In genomic region chr17:25809606-25810340, GRCm38 (mm10) we compare ENCODE assay signal across 8 mouse cellular contexts. TPM values are rescaled to one million over a fixed set of nuclear protein-coding genes. Genes with fewer than 3 reads are reported as not detected.
DNase-seq lines count a peak whose midpoint lies in the region; ATAC-seq and TF ChIP-seq lines count a peak whose summit lies in the region.

No protein-coding gene starts in this region.

- ATAC-seq in heart, embryonic 15.5 days (replicated peaks; ENCODE audit: insufficient number of reproducible peaks, insufficient read depth, low FRiP score, low read depth) = no peak
- ATAC-seq in intestine, embryonic 14.5 days (replicated peaks; ENCODE audit: low FRiP score, low TSS enrichment, low read depth) = no peak
- ATAC-seq in neural tube, embryonic 13.5 days (ENCODE audit: low read depth) = peak; percentile 66

- TF ChIP-seq CTCF in ES-Bruce4 (IDR thresholded peaks at IDR 0.05; ENCODE audit: low read depth, low read length) = no peak

- TF ChIP-seq EP300 in ES-Bruce4 (IDR thresholded peaks at IDR 0.05; ENCODE audit: insufficient read depth, low read depth, low read length) = no peak

- 9% methylated on average over 24 of the region's 25 CpGs for WGBS in heart, embryonic 15.5 days
- WGBS in intestine, embryonic 14.5 days = 4% methylated on average over 21 of the region's 25 CpGs
- WGBS in neural tube, embryonic 13.5 days = 4% methylated on average over 25 of the region's 25 CpGs

- H3K4me2 ChIP-seq in heart, embryonic 15.5 days = peak overlapping the region; percentile 96
- peak overlapping the region; percentile 96 for H3K4me2 ChIP-seq in intestine, embryonic 14.5 days (ENCODE audit: low read length)
- peak overlapping the region; percentile 97 for H3K4me2 ChIP-seq in neural tube, embryonic 13.5 days

- H3K36me3 ChIP-seq in heart, embryonic 15.5 days = no peaks in the 10 kb centered on the region
- H3K36me3 ChIP-seq in ES-Bruce4 (ENCODE audit: control insufficient read depth, insufficient read depth, low read length, poor library complexity, severe bottlenecking) = no peaks in the 10 kb centered on the region
- H3K36me3 ChIP-seq in intestine, embryonic 14.5 days (ENCODE audit: control insufficient read depth, insufficient read depth, low read length) = no peaks in the 10 kb centered on the region
- H3K36me3 ChIP-seq in neural tube, embryonic 13.5 days = 0 out of 2 replicates have a peak, but pooled peaks cover 3% of the 10 kb centered on the region

- intact Hi-C loops in heart, postnatal 14 days (cut with DNase I) = no loop called here

- H3K9me3 ChIP-seq in heart, embryonic 15.5 days (replicated peaks) = no peaks in the 10 kb centered on the region
- no peaks in the 10 kb centered on the region for H3K9me3 ChIP-seq in ES-Bruce4 (replicated peaks; ENCODE audit: control insufficient read depth, insufficient read depth, low read length, poor library complexity, severe bottlenecking)
- no peaks in the 10 kb centered on the region for H3K9me3 ChIP-seq in intestine, embryonic 14.5 days (ENCODE audit: control insufficient read depth, low read length)
- H3K9me3 ChIP-seq in neural tube, embryonic 13.5 days = no peaks in the 10 kb centered on the region

- H3K27ac ChIP-seq in heart, embryonic 15.5 days = no peak overlapping the region
- H3K27ac ChIP-seq in ES-Bruce4 (ENCODE audit: insufficient read depth, low read length) = no peak overlapping the region
- no peak overlapping the region for H3K27ac ChIP-seq in intestine, embryonic 14.5 days (ENCODE audit: low read depth)
- H3K27ac ChIP-seq in neural tube, embryonic 13.5 days (replicated peaks) = peak overlapping the region; percentile 98

- H3K4me3 ChIP-seq in heart, embryonic 15.5 days = peak overlapping the region; percentile 62
- peak overlapping the region; percentile 84 for H3K4me3 ChIP-seq in ES-Bruce4 (ENCODE audit: low read depth, low read length)
- peak overlapping the region; percentile 60 for H3K4me3 ChIP-seq in intestine, embryonic 14.5 days (ENCODE audit: low read depth, low read length)
- H3K4me3 ChIP-seq in neural tube, embryonic 13.5 days = peak overlapping the region; percentile 91

- peaks cover 67% of the 10 kb centered on the region for H3K27me3 ChIP-seq in heart, embryonic 15.5 days
- no peaks in the 10 kb centered on the region for H3K27me3 ChIP-seq in ES-Bruce4 (ENCODE audit: control insufficient read depth, insufficient read depth, low read length, poor library complexity, severe bottlenecking)
- peaks cover 34% of the 10 kb centered on the region for H3K27me3 ChIP-seq in intestine, embryonic 14.5 days (replicated peaks; ENCODE audit: control insufficient read depth, insufficient read depth, low read length)
- peaks cover 5% of the 10 kb centered on the region; the same call in 1 of the 2 replicates for H3K27me3 ChIP-seq in neural tube, embryonic 13.5 days

- H3K9ac ChIP-seq in heart, embryonic 15.5 days = peak overlapping the region; percentile 40
- H3K9ac ChIP-seq in ES-Bruce4 (ENCODE audit: low read depth, poor library complexity, severe bottlenecking) = peak overlapping the region; percentile 73
- peak overlapping the region; percentile 53 for H3K9ac ChIP-seq in intestine, embryonic 14.5 days (ENCODE audit: low read length)
- H3K9ac ChIP-seq in neural tube, embryonic 13.5 days = peak overlapping the region; percentile 99

- H3K4me1 ChIP-seq in heart, embryonic 15.5 days (replicated peaks) = peaks cover 22% of the 10 kb centered on the region
- no peaks in the 10 kb centered on the region for H3K4me1 ChIP-seq in ES-Bruce4 (ENCODE audit: control insufficient read depth, insufficient read depth, low read length)
- H3K4me1 ChIP-seq in intestine, embryonic 14.5 days (replicated peaks; ENCODE audit: control insufficient read depth, insufficient read depth, low read length) = peaks cover 12% of the 10 kb centered on the region
- peaks cover 53% of the 10 kb centered on the region for H3K4me1 ChIP-seq in neural tube, embryonic 13.5 days (replicated peaks)

- DNase-seq in heart, postnatal 14 days = no peak
- peak; percentile 81 to 84 for DNase-seq in cerebellum, postnatal 25 days
- DNase-seq in intestine, embryonic 14.5 days (ENCODE audit: low spot score) = no peak
- no peak for DNase-seq in urinary bladder, postnatal 14 days (ENCODE audit: low spot score)
- no peak for DNase-seq in adrenal gland, postnatal 36 days

- TF ChIP-seq POLR2A in ES-Bruce4 (IDR thresholded peaks at IDR 0.05; ENCODE audit: insufficient read depth, low read length) = no peak

RNA-seq across cellular contexts. Expression of gene Fbxl16, which starts 0.9 kb away (rescaled TPM):
- 0.78 and 1.2 TPM in 2 replicates for polyA plus RNA-seq in heart, embryonic 15.5 days (2015; fragmentation: Nextera tagmentation; extraction: Ambion mirVana)
- 1 to 10 TPM in 1 of 2 experiments, under 1 TPM in 1; 1.00 to 1.2 TPM for total RNA-seq in heart, postnatal 14 days (2021)
- 4.7 and 7.0 TPM in 2 replicates for polyA plus RNA-seq in ES-Bruce4 (2011; ENCODE audit: insufficient read depth, insufficient read length, low read depth, missing spikeins)
- 3.9 and 4.7 TPM in 2 replicates for polyA plus RNA-seq in intestine, embryonic 14.5 days (2014; fragmentation: Nextera tagmentation; extraction: Ambion mirVana)
- 27.7 and 31.8 TPM in 2 replicates for polyA plus RNA-seq in neural tube, embryonic 13.5 days (2015; fragmentation: Nextera tagmentation; extraction: Ambion mirVana)
- 10 to 100 TPM; 19.4 to 34.2 TPM for total RNA-seq in adrenal gland, postnatal 36 days (2021)

RNA-seq across cellular contexts. Expression of gene Metrn, which starts 12.8 kb away (rescaled TPM):
- polyA plus RNA-seq in heart, embryonic 15.5 days (2015; fragmentation: Nextera tagmentation; extraction: Ambion mirVana) = 21.2 and 29.2 TPM in 2 replicates
- 10 to 100 TPM; 67.1 to 74.7 TPM for total RNA-seq in heart, postnatal 14 days (2021)
- polyA plus RNA-seq in ES-Bruce4 (2011; ENCODE audit: insufficient read depth, insufficient read length, low read depth, missing spikeins) = 29.6 and 35.1 TPM in 2 replicates
- 8.6 and 9.2 TPM in 2 replicates for polyA plus RNA-seq in intestine, embryonic 14.5 days (2014; fragmentation: Nextera tagmentation; extraction: Ambion mirVana)
- 46.7 and 58.7 TPM in 2 replicates for polyA plus RNA-seq in neural tube, embryonic 13.5 days (2015; fragmentation: Nextera tagmentation; extraction: Ambion mirVana)
- 10 to 100 TPM; 24.5 to 27.7 TPM for total RNA-seq in adrenal gland, postnatal 36 days (2021)

RNA-seq across cellular contexts. Expression of gene Wdr24, which starts 13.7 kb away (rescaled TPM):
- 12.7 and 19.8 TPM in 2 replicates for polyA plus RNA-seq in heart, embryonic 15.5 days (2015; fragmentation: Nextera tagmentation; extraction: Ambion mirVana)
- total RNA-seq in heart, postnatal 14 days (2021) = 10 to 100 TPM; 10.5 to 11.0 TPM
- 19.8 and 20.7 TPM in 2 replicates for polyA plus RNA-seq in ES-Bruce4 (2011; ENCODE audit: insufficient read depth, insufficient read length, low read depth, missing spikeins)
- 29.4 and 30.8 TPM in 2 replicates for polyA plus RNA-seq in intestine, embryonic 14.5 days (2014; fragmentation: Nextera tagmentation; extraction: Ambion mirVana)
- 27.0 and 28.3 TPM in 2 replicates for polyA plus RNA-seq in neural tube, embryonic 13.5 days (2015; fragmentation: Nextera tagmentation; extraction: Ambion mirVana)
- 10 to 100 TPM; 16.6 to 20.8 TPM for total RNA-seq in adrenal gland, postnatal 36 days (2021)

RNA-seq across cellular contexts. Expression of gene AC134908.4, which starts 14.3 kb away (rescaled TPM):
- polyA plus RNA-seq in heart, embryonic 15.5 days (2015; fragmentation: Nextera tagmentation; extraction: Ambion mirVana) = 0.50 TPM in 1 of 2 replicates, not detected in the other
- total RNA-seq in heart, postnatal 14 days (2021) = not detected
- 1.6 and 2.6 TPM in 2 replicates for polyA plus RNA-seq in ES-Bruce4 (2011; ENCODE audit: insufficient read depth, insufficient read length, low read depth, missing spikeins)
- polyA plus RNA-seq in intestine, embryonic 14.5 days (2014; fragmentation: Nextera tagmentation; extraction: Ambion mirVana) = 0.34 TPM in 1 of 2 replicates, not detected in the other
- polyA plus RNA-seq in neural tube, embryonic 13.5 days (2015; fragmentation: Nextera tagmentation; extraction: Ambion mirVana) = 0.66 and 1.9 TPM in 2 replicates
- not detected for total RNA-seq in adrenal gland, postnatal 36 days (2021)

RNA-seq across cellular contexts. Expression of gene Fam173a, which starts 17.1 kb away (rescaled TPM):
- 56.8 and 70.2 TPM in 2 replicates for polyA plus RNA-seq in heart, embryonic 15.5 days (2015; fragmentation: Nextera tagmentation; extraction: Ambion mirVana)
- total RNA-seq in heart, postnatal 14 days (2021) = 10 to 100 TPM; 36.4 to 37.4 TPM
- 26.0 and 30.6 TPM in 2 replicates for polyA plus RNA-seq in ES-Bruce4 (2011; ENCODE audit: insufficient read depth, insufficient read length, low read depth, missing spikeins)
- 93.5 and 93.8 TPM in 2 replicates for polyA plus RNA-seq in intestine, embryonic 14.5 days (2014; fragmentation: Nextera tagmentation; extraction: Ambion mirVana)
- polyA plus RNA-seq in neural tube, embryonic 13.5 days (2015; fragmentation: Nextera tagmentation; extraction: Ambion mirVana) = 70.5 and 73.6 TPM in 2 replicates
- 10 to 100 TPM; 76.7 to 85.4 TPM for total RNA-seq in adrenal gland, postnatal 36 days (2021)

Comparison
In these comparisons a context has a peak if more than half of its experiments do, and no peak if none do; other contexts are left out.
1. H3K9ac ChIP-seq: peak in every context shown above with its lines; median percentile 99 in neural tube, embryonic 13.5 days; 73 in ES-Bruce4; 53 in intestine, embryonic 14.5 days; 40 in heart, embryonic 15.5 days.
2. DNase-seq: peak in cerebellum, postnatal 25 days (2 of 2); none in heart, postnatal 14 days (0 of 2), intestine, embryonic 14.5 days (single experiment), urinary bladder, postnatal 14 days (single experiment) and adrenal gland, postnatal 36 days (0 of 2).
3. Peak in every context shown above with its lines, with median percentiles within 50 percentile points of each other: H3K4me2 ChIP-seq and H3K4me3 ChIP-seq.